In genomic region chr19:44049282-44049681, GRCm38 (mm10) we compare ENCODE assay signal across 26 mouse cellular contexts. TPM values are rescaled to one million over a fixed set of nuclear protein-coding genes. Genes with fewer than 3 reads are reported as not detected.
DNase-seq lines count a peak whose midpoint lies in the region; ATAC-seq and TF ChIP-seq lines count a peak whose summit lies in the region.
"Had no signal": no experiment of that assay in that cellular context is flagged by ENCODE, and none has a peak within 500 bp of the region (broad histone marks: within the 10 kb centered on the region; RNA-seq: fewer than 3 reads in every experiment).

No protein-coding gene starts in this region.

- no peaks in the 10 kb centered on the region for H3K27me3 ChIP-seq in intestine, embryonic 16.5 days (replicated peaks; ENCODE audit: control insufficient read depth, insufficient read depth, low read length)
- no peaks in the 10 kb centered on the region for H3K27me3 ChIP-seq in intestine, embryonic 15.5 days (replicated peaks)
- no peaks in the 10 kb centered on the region for H3K27me3 ChIP-seq in lung, postnatal 0 days (replicated peaks; ENCODE audit: insufficient read depth, low read length)
- H3K27me3 ChIP-seq: embryonic facial prominence, embryonic 12.5 days; heart, embryonic 15.5 days; hindbrain, embryonic 15.5 days; midbrain, embryonic 12.5 days had no signal

- 0 out of 2 replicates have a peak, but pooled peaks cover 6% of the 10 kb centered on the region for H3K4me1 ChIP-seq in intestine, embryonic 16.5 days (ENCODE audit: control insufficient read depth, insufficient read depth, low read length)
- no peaks in the 10 kb centered on the region for H3K4me1 ChIP-seq in intestine, embryonic 15.5 days (replicated peaks)
- H3K4me1 ChIP-seq in lung, postnatal 0 days (ENCODE audit: insufficient read depth, low read depth, low read length): no peaks in the 10 kb centered on the region
- H3K4me1 ChIP-seq: embryonic facial prominence, embryonic 12.5 days; heart, embryonic 15.5 days; hindbrain, embryonic 15.5 days; midbrain, embryonic 12.5 days had no signal

- H3K9ac ChIP-seq in intestine, embryonic 16.5 days (ENCODE audit: low read depth, low read length): no peak overlapping the region
- no peak overlapping the region for H3K9ac ChIP-seq in intestine, embryonic 15.5 days
- H3K9ac ChIP-seq in lung, postnatal 0 days (replicated peaks; ENCODE audit: low read depth): no peak overlapping the region
- H3K9ac ChIP-seq: embryonic facial prominence, embryonic 12.5 days; heart, embryonic 15.5 days; hindbrain, embryonic 15.5 days; midbrain, embryonic 12.5 days had no signal

- peaks cover 8% of the 10 kb centered on the region; the same call in 1 of the 2 replicates for H3K36me3 ChIP-seq in intestine, embryonic 16.5 days (ENCODE audit: control insufficient read depth, insufficient read depth, low read length)
- H3K36me3 ChIP-seq in intestine, embryonic 15.5 days: peaks cover 12% of the 10 kb centered on the region
- 0 out of 2 replicates have a peak, but pooled peaks cover 9% of the 10 kb centered on the region for H3K36me3 ChIP-seq in lung, postnatal 0 days (ENCODE audit: insufficient read depth, low read length)

- peak overlapping the region; percentile 48; the same call in 1 of the 2 replicates for H3K27ac ChIP-seq in intestine, embryonic 16.5 days (ENCODE audit: low read length)
- no peak overlapping the region for H3K27ac ChIP-seq in intestine, embryonic 15.5 days
- no peak overlapping the region for H3K27ac ChIP-seq in lung, postnatal 0 days (ENCODE audit: low read length)
- H3K27ac ChIP-seq: embryonic facial prominence, embryonic 12.5 days; heart, adult 2 months; heart, embryonic 15.5 days; hindbrain, embryonic 15.5 days; kidney, postnatal 0 days; left cerebral cortex, adult 2 months; midbrain, embryonic 12.5 days had no signal

- 49% methylated on average over 3 of the region's 3 CpGs for WGBS in intestine, embryonic 16.5 days
- WGBS in intestine, embryonic 15.5 days: 47% methylated on average over 3 of the region's 3 CpGs
- 45% methylated on average over 3 of the region's 3 CpGs for WGBS in lung, postnatal 0 days

- no peaks in the 10 kb centered on the region for H3K9me3 ChIP-seq in intestine, embryonic 16.5 days (ENCODE audit: control insufficient read depth, low read length)
- no peaks in the 10 kb centered on the region for H3K9me3 ChIP-seq in intestine, embryonic 15.5 days
- no peaks in the 10 kb centered on the region for H3K9me3 ChIP-seq in lung, postnatal 0 days (ENCODE audit: low read length)
- H3K9me3 ChIP-seq: embryonic facial prominence, embryonic 12.5 days; G1E; heart, embryonic 15.5 days; hindbrain, embryonic 15.5 days; midbrain, embryonic 12.5 days had no signal

- TF ChIP-seq CTCF in lung, postnatal 0 days (IDR thresholded peaks at IDR 0.05): no peak

- TF ChIP-seq EP300 in lung, postnatal 0 days (IDR thresholded peaks at IDR 0.05): no peak

- H3K4me3 ChIP-seq in intestine, embryonic 16.5 days (ENCODE audit: low read length): no peak overlapping the region
- no peak overlapping the region for H3K4me3 ChIP-seq in intestine, embryonic 15.5 days (replicated peaks)
- no peak overlapping the region for H3K4me3 ChIP-seq in lung, postnatal 0 days (ENCODE audit: low read depth, low read length)
- H3K4me3 ChIP-seq: embryonic facial prominence, embryonic 12.5 days; heart, adult 2 months; heart, embryonic 15.5 days; hindbrain, embryonic 15.5 days; left cerebral cortex, adult 2 months; midbrain, embryonic 12.5 days had no signal

- no peak overlapping the region for H3K4me2 ChIP-seq in intestine, embryonic 16.5 days (ENCODE audit: low read depth, low read length)
- no peak overlapping the region for H3K4me2 ChIP-seq in intestine, embryonic 15.5 days (replicated peaks)
- no peak overlapping the region for H3K4me2 ChIP-seq in lung, postnatal 0 days (replicated peaks; ENCODE audit: low read depth, low read length)
- H3K4me2 ChIP-seq: embryonic facial prominence, embryonic 12.5 days; heart, embryonic 15.5 days; hindbrain, embryonic 15.5 days; midbrain, embryonic 12.5 days had no signal

- no peak; the same call in 1 of the 2 replicates for ATAC-seq in intestine, embryonic 16.5 days
- ATAC-seq in intestine, embryonic 15.5 days: no peak
- ATAC-seq in lung, postnatal 0 days: no peak
- no peak for ATAC-seq in CD4-positive, CD25-positive, alpha-beta regulatory T cell, adult 4 months
- ATAC-seq: forebrain, embryonic 14.5 days had no signal

- peak; percentile 31 for DNase-seq in lung, postnatal 0 days (ENCODE audit: low spot score)
- no peak for DNase-seq in lung, postnatal 10 days
- peak; percentile 43 for DNase-seq in WW6 (ENCODE audit: low read depth, low spot score)
- no peak for DNase-seq in spleen, postnatal 10 days (ENCODE audit: low spot score in 2 of 2)
- DNase-seq in testis, postnatal 10 days (ENCODE audit: low spot score): no peak
- DNase-seq: adrenal gland, adult 8-10 months; gastrocnemius, postnatal 14 days; heart, adult 2 months; heart, postnatal 4 days; layer of hippocampus, adult 9-11 months; left cerebral cortex, postnatal 4 days; liver; right cerebral cortex, postnatal 4 days; thymus, postnatal 25 days had no signal

RNA-seq across cellular contexts. Expression of gene Cyp2c23, which starts 20.3 kb away (rescaled TPM):
- 5.9 and 9.0 TPM in 2 replicates for polyA plus RNA-seq in intestine, embryonic 16.5 days (2015; fragmentation: Nextera tagmentation; extraction: Ambion mirVana)
- polyA plus RNA-seq in intestine, embryonic 15.5 days (2015; fragmentation: Nextera tagmentation; extraction: Ambion mirVana): 2.7 and 3.1 TPM in 2 replicates
- polyA plus RNA-seq in lung, postnatal 0 days (2015; fragmentation: Nextera tagmentation; extraction: Ambion mirVana): 0.56 and 0.80 TPM in 2 replicates
- polyA plus RNA-seq in CD4-positive, CD25-positive, alpha-beta regulatory T cell, adult 4 months (2017; shearing (Covaris generic)): not detected
- polyA plus RNA-seq: embryonic facial prominence, embryonic 12.5 days; forebrain, embryonic 14.5 days; G1E; heart, adult 2 months; heart, embryonic 15.5 days; hindbrain, embryonic 15.5 days; midbrain, embryonic 12.5 days; neural tube, embryonic 11.5 days had no signal

RNA-seq across cellular contexts. Expression of gene Erlin1, which starts 20.3 kb away (rescaled TPM):
- polyA plus RNA-seq in intestine, embryonic 16.5 days (2015; fragmentation: Nextera tagmentation; extraction: Ambion mirVana): 43.9 and 45.3 TPM in 2 replicates
- polyA plus RNA-seq in intestine, embryonic 15.5 days (2015; fragmentation: Nextera tagmentation; extraction: Ambion mirVana): 36.9 and 38.4 TPM in 2 replicates
- 22.7 and 26.9 TPM in 2 replicates for polyA plus RNA-seq in lung, postnatal 0 days (2015; fragmentation: Nextera tagmentation; extraction: Ambion mirVana)
- 1 to 10 TPM; 3.6 to 5.2 TPM for polyA plus RNA-seq in CD4-positive, CD25-positive, alpha-beta regulatory T cell, adult 4 months (2017; shearing (Covaris generic))

RNA-seq across cellular contexts. Expression of gene Chuk, which starts 58.0 kb away (rescaled TPM):
- 40.0 and 40.2 TPM in 2 replicates for polyA plus RNA-seq in intestine, embryonic 16.5 days (2015; fragmentation: Nextera tagmentation; extraction: Ambion mirVana)
- polyA plus RNA-seq in intestine, embryonic 15.5 days (2015; fragmentation: Nextera tagmentation; extraction: Ambion mirVana): 38.8 and 40.2 TPM in 2 replicates
- polyA plus RNA-seq in lung, postnatal 0 days (2015; fragmentation: Nextera tagmentation; extraction: Ambion mirVana): 32.8 and 33.4 TPM in 2 replicates
- polyA plus RNA-seq in CD4-positive, CD25-positive, alpha-beta regulatory T cell, adult 4 months (2017; shearing (Covaris generic)): 10 to 100 TPM; 43.5 to 46.8 TPM

Comparison
In these comparisons a context has a peak if more than half of its experiments do, and no peak if none do; other contexts are left out.
1. DNase-seq: peak in lung, postnatal 0 days (single experiment) and WW6 (single experiment); none in lung, postnatal 10 days (single experiment), spleen, postnatal 10 days (0 of 2) and testis, postnatal 10 days (single experiment).